Mouse (Mus musculus) kidney, adult 10 weeks (tissue): ENCODE measurements around the gene Gm16181. TPM values are rescaled to one million over a fixed set of nuclear protein-coding genes. Genes with fewer than 3 reads are reported as not detected.

ENCODE experiments used
- polyA plus RNA-seq: library from polyadenylated mRNA; stranded (reverse); fragments of 350-450 nt; fragmentation: Illumina TruSeq; extraction: RNeasy Lipid Tissue Mini Kit (QIAGEN cat#74804); gene quantifications from one replicate; pipeline ENCODE4 v1.2.3, GENCODE M21; 2014; ENCODE audit warnings: low read depth, low replicate concordance

Gene Gm16181
- polyA plus RNA-seq, result not detected

GRCm38 (mm10) chr17:35220156-35220952 lies at the start of gene Gm16181:
Gm16181 (plus strand) TSS chr17:35220834.

GRCm38 (mm10) chr17:35175968-35176367 lies 44.7 kb upstream of the Gm16181 start, which contains the start of gene Aif1:
Aif1 (minus strand) TSS chr17:35176068.

GRCm38 (mm10) chr17:35187959-35188610 lies 32.5 kb upstream of the Gm16181 start, which contains the start of gene Lst1:
Lst1 (minus strand) TSS chr17:35188439.

GRCm38 (mm10) chr17:35193881-35194843 lies 26.5 kb upstream of the Gm16181 start, which contains the start of gene Ltb:
Ltb (plus strand) TSS chr17:35194439.

GRCm38 (mm10) chr17:35201787-35202186 lies 18.8 kb upstream of the Gm16181 start, which contains the start of gene Tnf:
Tnf (minus strand) TSS chr17:35202007.

GRCm38 (mm10) chr17:35204494-35205379 lies 15.9 kb upstream of the Gm16181 start, which contains the start of gene Lta:
Lta (minus strand) TSS chr17:35205351.

GRCm38 (mm10) chr17:35233114-35233980 lies 12.7 kb downstream of the Gm16181 start, which contains the start of gene Atp6v1g2:
Atp6v1g2 (plus strand) TSS chr17:35233660.

GRCm38 (mm10) chr17:35235614-35236389 lies 15.2 kb downstream of the Gm16181 start, which contains the start of gene Nfkbil1:
Nfkbil1 (minus strand) TSS chr17:35235792.

GRCm38 (mm10) chr17:35241305-35242014 lies 20.8 kb downstream of the Gm16181 start, which contains the start of gene Ddx39b:
Ddx39b (plus strand) TSS chr17:35241746.

GRCm38 (mm10) chr17:35262664-35263522 lies 42.3 kb downstream of the Gm16181 start, which contains the start of gene H2-D1:
H2-D1 (plus strand) TSS chr17:35262730.

Other genes starting within 250 kb of the Gm16181 start
- gene Hspa1a, start 248.7 kb upstream of the Gm16181 start, polyA plus RNA-seq, result 8.4 TPM
- gene Hspa1l, start 248.1 kb upstream of the Gm16181 start, polyA plus RNA-seq, result not detected
- 12.6 TPM for gene Lsm2, start 239.0 kb upstream of the Gm16181 start, polyA plus RNA-seq
- gene Vars, start 219.8 kb upstream of the Gm16181 start, polyA plus RNA-seq, result 5.7 TPM
- not detected for gene Vwa7, start 204.3 kb upstream of the Gm16181 start, polyA plus RNA-seq
- not detected for gene Sapcd1, start 192.8 kb upstream of the Gm16181 start, polyA plus RNA-seq
- gene Msh5, start 174.1 kb upstream of the Gm16181 start, polyA plus RNA-seq, result 1.1 TPM
- 25.4 TPM for gene Clic1, start 170.9 kb upstream of the Gm16181 start, polyA plus RNA-seq
- gene Ddah2, start 161.8 kb upstream of the Gm16181 start, polyA plus RNA-seq, result 0.97 TPM
- not detected for gene Ly6g6c, start 155.4 kb upstream of the Gm16181 start, polyA plus RNA-seq
- gene Mpig6b, start 154.7 kb upstream of the Gm16181 start, polyA plus RNA-seq, result 1.1 TPM
- gene Ly6g6e, start 143.9 kb upstream of the Gm16181 start, polyA plus RNA-seq, result not detected
- gene Ly6g6d, start 142.8 kb upstream of the Gm16181 start, polyA plus RNA-seq, result not detected
- not detected for gene Ly6g6f, start 135.2 kb upstream of the Gm16181 start, polyA plus RNA-seq
- 7.6 TPM for gene Abhd16a, start 131.6 kb upstream of the Gm16181 start, polyA plus RNA-seq
- not detected for gene Ly6g5c, start 112.6 kb upstream of the Gm16181 start, polyA plus RNA-seq
- not detected for gene Ly6g5b, start 105.4 kb upstream of the Gm16181 start, polyA plus RNA-seq
- 0.85 TPM for gene Gpank1, start 99.4 kb upstream of the Gm16181 start, polyA plus RNA-seq
- 187 TPM for gene Csnk2b, start 98.8 kb upstream of the Gm16181 start, polyA plus RNA-seq
- 0.53 TPM for gene D17H6S53E, start 94.5 kb upstream of the Gm16181 start, polyA plus RNA-seq
- gene Apom, start 88.8 kb upstream of the Gm16181 start, polyA plus RNA-seq, result 4.8 TPM
- 3.9 TPM for gene Bag6, start 85.7 kb upstream of the Gm16181 start, polyA plus RNA-seq
- gene Prrc2a, start 55.9 kb upstream of the Gm16181 start, polyA plus RNA-seq, result 2.1 TPM
- gene Aif1, start 44.8 kb upstream of the Gm16181 start, polyA plus RNA-seq, result 2.3 TPM
- gene Lst1, start 32.4 kb upstream of the Gm16181 start, polyA plus RNA-seq, result not detected
- not detected for gene Ltb, start 26.4 kb upstream of the Gm16181 start, polyA plus RNA-seq
- not detected for gene Tnf, start 18.8 kb upstream of the Gm16181 start, polyA plus RNA-seq
- gene Lta, start 15.5 kb upstream of the Gm16181 start, polyA plus RNA-seq, result not detected
- 5.2 TPM for gene Atp6v1g2, start 12.8 kb downstream of the Gm16181 start, polyA plus RNA-seq
- gene Nfkbil1, start 15.0 kb downstream of the Gm16181 start, polyA plus RNA-seq, result not detected
- 4.9 TPM for gene Ddx39b, start 20.9 kb downstream of the Gm16181 start, polyA plus RNA-seq
- gene H2-D1, start 41.9 kb downstream of the Gm16181 start, polyA plus RNA-seq, result 26.4 TPM
- 0.28 TPM for gene H2-Q1, start 99.6 kb downstream of the Gm16181 start, polyA plus RNA-seq
- gene H2-Q2, start 121.4 kb downstream of the Gm16181 start, polyA plus RNA-seq, result 4.2 TPM
- 13.7 TPM for gene H2-Q4, start 158.8 kb downstream of the Gm16181 start, polyA plus RNA-seq
- gene H2-Q6, start 204.0 kb downstream of the Gm16181 start, polyA plus RNA-seq, result 21.9 TPM
- 4.7 TPM for gene H2-Q7, start 218.3 kb downstream of the Gm16181 start, polyA plus RNA-seq
- gene H2-Q10, start 249.3 kb downstream of the Gm16181 start, polyA plus RNA-seq, result 0.44 TPM